Mouse (Mus musculus): ENCODE data around the gene Alg2. TPM values are rescaled to one million over a fixed set of nuclear protein-coding genes. Genes with fewer than 3 reads are reported as not detected.

The Alg2 gene
- polyA plus RNA-seq, 1 experiment: not detected

- no peaks in the 10 kb centered on the region for H3K4me1 ChIP-seq (ENCODE audit: control insufficient read depth, insufficient read depth, low read length)
- H3K27ac ChIP-seq (ENCODE audit: insufficient read depth, low read depth, low read length): no peak overlapping the region
- WGBS: 78% methylated on average over 7 of the region's 7 CpGs
- TF ChIP-seq POLR2A (IDR thresholded peaks at IDR 0.05; ENCODE audit: insufficient read depth, low read depth, low read length) (no peak), CTCF (IDR thresholded peaks at IDR 0.05; ENCODE audit: insufficient read depth, low read depth, low read length) (no peak)
- no peak overlapping the region for H3K4me3 ChIP-seq (ENCODE audit: insufficient read depth, low read depth, low read length)
Measured at GRCm38 (mm10) chr4:47497811-47498385, 23.8 kb upstream of the Alg2 start.

- Histone ChIP-seq H3K4me1 (ENCODE audit: control insufficient read depth, insufficient read depth, low read length) (no peaks in the 10 kb centered on the region), H3K4me3 (ENCODE audit: insufficient read depth, low read depth, low read length) (no peak overlapping the region), H3K27ac (ENCODE audit: insufficient read depth, low read depth, low read length) (no peak overlapping the region)
- WGBS: 87% methylated on average over 2 of the region's 2 CpGs
- no peak for TF ChIP-seq POLR2A (IDR thresholded peaks at IDR 0.05; ENCODE audit: insufficient read depth, low read depth, low read length)
- no peak for TF ChIP-seq CTCF (IDR thresholded peaks at IDR 0.05; ENCODE audit: insufficient read depth, low read depth, low read length)
Measured at GRCm38 (mm10) chr4:47494686-47495085, 20.6 kb upstream of the Alg2 start.

- Histone ChIP-seq H3K4me3 (ENCODE audit: insufficient read depth, low read depth, low read length) (no peak overlapping the region), H3K4me1 (ENCODE audit: control insufficient read depth, insufficient read depth, low read length) (no peaks in the 10 kb centered on the region), H3K27ac (ENCODE audit: insufficient read depth, low read depth, low read length) (no peak overlapping the region)
- TF ChIP-seq POLR2A (IDR thresholded peaks at IDR 0.05; ENCODE audit: insufficient read depth, low read depth, low read length): no peak
- no peak for TF ChIP-seq CTCF (IDR thresholded peaks at IDR 0.05; ENCODE audit: insufficient read depth, low read depth, low read length)
- 65% methylated on average over 1 of the region's 1 CpGs for WGBS
Measured at GRCm38 (mm10) chr4:47494137-47494536, 20.0 kb upstream of the Alg2 start.

- WGBS: 85% methylated on average over 8 of the region's 8 CpGs
Measured at GRCm38 (mm10) chr4:47493456-47493855, 19.3 kb upstream of the Alg2 start.

GRCm38 (mm10) chr4:47492311-47493086 lies 18.4 kb upstream of the Alg2 start:
- WGBS: 73% methylated on average over 12 of the region's 12 CpGs
- H3K4me1 ChIP-seq (ENCODE audit: control insufficient read depth, insufficient read depth, low read length): no peaks in the 10 kb centered on the region
- no peak for TF ChIP-seq CTCF (IDR thresholded peaks at IDR 0.05; ENCODE audit: insufficient read depth, low read depth, low read length)
- TF ChIP-seq POLR2A (IDR thresholded peaks at IDR 0.05; ENCODE audit: insufficient read depth, low read depth, low read length): no peak
- H3K27ac ChIP-seq (ENCODE audit: insufficient read depth, low read depth, low read length): no peak overlapping the region
- H3K4me3 ChIP-seq (ENCODE audit: insufficient read depth, low read depth, low read length): no peak overlapping the region

More at GRCm38 (mm10) chr4:47493456-47493855, 19.3 kb upstream of the Alg2 start:
- TF ChIP-seq POLR2A (IDR thresholded peaks at IDR 0.05; ENCODE audit: insufficient read depth, low read depth, low read length): no peak
- no peak for TF ChIP-seq CTCF (IDR thresholded peaks at IDR 0.05; ENCODE audit: insufficient read depth, low read depth, low read length)
- Histone ChIP-seq H3K27ac (ENCODE audit: insufficient read depth, low read depth, low read length) (no peak overlapping the region), H3K4me1 (ENCODE audit: control insufficient read depth, insufficient read depth, low read length) (no peaks in the 10 kb centered on the region), H3K4me3 (ENCODE audit: insufficient read depth, low read depth, low read length) (no peak overlapping the region)

GRCm38 (mm10) chr4:47491243-47491642 lies 17.1 kb upstream of the Alg2 start:
- WGBS: 87% methylated on average over 6 of the region's 6 CpGs
- H3K27ac ChIP-seq (ENCODE audit: insufficient read depth, low read depth, low read length): no peak overlapping the region
- no peaks in the 10 kb centered on the region for H3K4me1 ChIP-seq (ENCODE audit: control insufficient read depth, insufficient read depth, low read length)
- no peak overlapping the region for H3K4me3 ChIP-seq (ENCODE audit: insufficient read depth, low read depth, low read length)
- TF ChIP-seq CTCF (IDR thresholded peaks at IDR 0.05; ENCODE audit: insufficient read depth, low read depth, low read length) (no peak), POLR2A (IDR thresholded peaks at IDR 0.05; ENCODE audit: insufficient read depth, low read depth, low read length) (no peak)

- Histone ChIP-seq H3K27ac (ENCODE audit: insufficient read depth, low read depth, low read length) (no peak overlapping the region), H3K4me3 (ENCODE audit: insufficient read depth, low read depth, low read length) (no peak overlapping the region), H3K4me1 (ENCODE audit: control insufficient read depth, insufficient read depth, low read length) (no peaks in the 10 kb centered on the region)
- TF ChIP-seq POLR2A (IDR thresholded peaks at IDR 0.05; ENCODE audit: insufficient read depth, low read depth, low read length) (no peak), CTCF (IDR thresholded peaks at IDR 0.05; ENCODE audit: insufficient read depth, low read depth, low read length) (no peak)
- 96% methylated on average over 9 of the region's 9 CpGs for WGBS
Measured at GRCm38 (mm10) chr4:47480576-47480975, 6.4 kb upstream of the Alg2 start.

GRCm38 (mm10) chr4:47480095-47480494 lies 6.0 kb upstream of the Alg2 start:
- no peak overlapping the region for H3K4me3 ChIP-seq (ENCODE audit: insufficient read depth, low read depth, low read length)
- no peak overlapping the region for H3K27ac ChIP-seq (ENCODE audit: insufficient read depth, low read depth, low read length)
- WGBS: 96% methylated on average over 13 of the region's 13 CpGs
- TF ChIP-seq POLR2A (IDR thresholded peaks at IDR 0.05; ENCODE audit: insufficient read depth, low read depth, low read length) (no peak), CTCF (IDR thresholded peaks at IDR 0.05; ENCODE audit: insufficient read depth, low read depth, low read length) (no peak)
- peaks cover 2% of the 10 kb centered on the region; the same call in 1 of the 2 replicates for H3K4me1 ChIP-seq (ENCODE audit: control insufficient read depth, insufficient read depth, low read length)

GRCm38 (mm10) chr4:47477539-47477938 lies 3.4 kb upstream of the Alg2 start:
- WGBS: 94% methylated on average over 6 of the region's 6 CpGs
- TF ChIP-seq CTCF (IDR thresholded peaks at IDR 0.05; ENCODE audit: insufficient read depth, low read depth, low read length): no peak
- TF ChIP-seq POLR2A (IDR thresholded peaks at IDR 0.05; ENCODE audit: insufficient read depth, low read depth, low read length): no peak
- H3K27ac ChIP-seq (ENCODE audit: insufficient read depth, low read depth, low read length): no peak overlapping the region
- no peak overlapping the region for H3K4me3 ChIP-seq (ENCODE audit: insufficient read depth, low read depth, low read length)
- peaks cover 2% of the 10 kb centered on the region; the same call in 1 of the 2 replicates for H3K4me1 ChIP-seq (ENCODE audit: control insufficient read depth, insufficient read depth, low read length)
